Mouse (Mus musculus) heart, postnatal 0 days (tissue): ENCODE results near the gene Jagn1. TPM values are rescaled to one million over a fixed set of nuclear protein-coding genes. Genes with fewer than 3 reads are reported as not detected.

Source experiments
- ATAC-seq: fragments of 200-750 bp; cut with Nextera tagmentation; 2 replicates; pipeline ENCODE4 v1.8.0; 2017; ENCODE audit warnings: low read depth, moderate number of reproducible peaks, moderate library complexity; ENCODE audit not compliant: insufficient read depth
- DNase-seq: peaks from one replicate; pipeline ENCODE4 v3.0.0-alpha.2; 2016; ENCODE audit warnings: low spot score
- H3K27ac ChIP-seq: fragments of 300-500 bp; sonication (generic); 2 replicates; pipeline ENCODE4 v1.5.1; 2014; ENCODE audit warnings: low read depth, mild to moderate bottlenecking
- H3K27me3 ChIP-seq: fragments of 300-500 bp; sonication (generic); 2 replicates; pipeline ENCODE4 v1.6.1; 2014; ENCODE audit warnings: low read length, mixed read lengths; ENCODE audit not compliant: control insufficient read depth, insufficient read depth
- H3K36me3 ChIP-seq: fragments of 300-500 bp; sonication (generic); replicated peaks from 2 replicates; pipeline ENCODE4 v1.6.1; 2014; ENCODE audit warnings: low read length, mixed read lengths; ENCODE audit not compliant: control insufficient read depth, insufficient read depth
- H3K4me1 ChIP-seq: fragments of 300-500 bp; sonication (generic); 2 replicates; pipeline ENCODE4 v1.6.1; 2014; ENCODE audit warnings: antibody characterized with exemption; ENCODE audit not compliant: control insufficient read depth, insufficient read depth
- H3K4me2 ChIP-seq: fragments of 300-500 bp; sonication (generic); 2 replicates; pipeline ENCODE4 v1.6.1; 2014; ENCODE audit warnings: low read depth, mild to moderate bottlenecking, low read length, moderate library complexity
- H3K4me3 ChIP-seq: fragments of 300-500 bp; sonication (generic); 2 replicates; pipeline ENCODE4 v1.5.1; 2014; ENCODE audit warnings: low read depth, low read length
- H3K9ac ChIP-seq: fragments of 300-500 bp; sonication (generic); replicated peaks from 2 replicates; pipeline ENCODE4 v1.6.1; 2014; ENCODE audit warnings: low read depth, low read length, mixed read lengths
- H3K9me3 ChIP-seq: fragments of 300-500 bp; sonication (generic); replicated peaks from 2 replicates; pipeline ENCODE4 v1.6.1; 2016; ENCODE audit warnings: low read length; ENCODE audit not compliant: control insufficient read depth
- CTCF ChIP-seq: IDR thresholded peaks from 2 replicates; pipeline ENCODE4 v1.5.1; 2016; ENCODE audit warnings: antibody characterized with exemption, control low read depth, low read depth
- EP300 ChIP-seq: IDR thresholded peaks from 2 replicates; pipeline ENCODE4 v1.6.1; 2016; ENCODE audit warnings: antibody characterized with exemption, low read depth
- WGBS: fragments of 180-500 bp; shearing (Covaris S2); extraction: QIAGEN DNeasy Blood & Tissue Kit; methylation state at CpG from one replicate; pipeline ENCODE4 v1.1.7; 2014; 5-methylcytosine and 5-hydroxymethylcytosine counted together
- polyA plus RNA-seq: library from polyadenylated mRNA; unstranded; fragments of >200 nt; fragmentation: Nextera tagmentation; extraction: Ambion mirVana; gene quantifications from 2 replicates; pipeline ENCODE4 v1.2.1, GENCODE M21; 2015
- total RNA-seq: library from RNA; depleted of rRNA; stranded (reverse); fragments of >200 nt; gene quantifications from 2 replicates; pipeline ENCODE4 v1.2.3, GENCODE M21; 2014; ENCODE audit warnings: low replicate concordance; rRNA removed

Jagn1 gene
- total RNA-seq, result 15.3 and 40.6 TPM in 2 replicates
- polyA plus RNA-seq, result 52.4 and 56.6 TPM in 2 replicates

GRCm38 (mm10) chr6:113442442-113443090, at the start of gene Jagn1:
Gene Jagn1 (plus strand): TSS chr6:113442569.
- H3K27me3 ChIP-seq, result no peaks in the 10 kb centered on the region
- DNase-seq (peak; percentile 93), ATAC-seq (peak; percentile 91)
- peak within 1 kb of the TSS; percentile 94 for H3K9ac ChIP-seq
- H3K4me3 ChIP-seq, result peak within 1 kb of the TSS; percentile 93
- no peak for TF ChIP-seq CTCF
- TF ChIP-seq EP300, result no peak
- H3K27ac ChIP-seq, result peak within 1 kb of the TSS; percentile 63
- peaks cover 8% of the 10 kb centered on the region; the same call in 1 of the 2 replicates for H3K4me1 ChIP-seq
- WGBS, result 2% methylated on average over 45 of the region's 45 CpGs
- peak within 1 kb of the TSS; percentile 98 for H3K4me2 ChIP-seq
- H3K36me3 ChIP-seq, result peaks cover 14% of the 10 kb centered on the region
- H3K9me3 ChIP-seq, result no peaks in the 10 kb centered on the region

GRCm38 (mm10) chr6:113393951-113394350, 48.4 kb upstream of the Jagn1 start:
- DNase-seq (no peak), ATAC-seq (no peak)
- Histone ChIP-seq H3K4me1 (no peaks in the 10 kb centered on the region), H3K9me3 (no peaks in the 10 kb centered on the region), H3K4me3 (no peak overlapping the region), H3K4me2 (no peak overlapping the region), H3K27me3 (no peaks in the 10 kb centered on the region), H3K36me3 (peaks cover 17% of the 10 kb centered on the region), H3K27ac (no peak overlapping the region), H3K9ac (no peak overlapping the region)
- 66% methylated on average over 6 of the region's 6 CpGs for WGBS
- TF ChIP-seq EP300, result no peak
- no peak for TF ChIP-seq CTCF

- 91% methylated on average over 11 of the region's 11 CpGs for WGBS
Observed at GRCm38 (mm10) chr6:113394811-113395210, 47.6 kb upstream of the Jagn1 start.

GRCm38 (mm10) chr6:113395501-113395900, 46.9 kb upstream of the Jagn1 start:
- Histone ChIP-seq H3K36me3 (peaks cover 2% of the 10 kb centered on the region), H3K9ac (no peak overlapping the region), H3K4me1 (no peaks in the 10 kb centered on the region), H3K9me3 (no peaks in the 10 kb centered on the region), H3K27ac (no peak overlapping the region), H3K4me2 (no peak overlapping the region), H3K27me3 (no peaks in the 10 kb centered on the region), H3K4me3 (no peak overlapping the region)
- DNase-seq (no peak), ATAC-seq (no peak)
- no peak for TF ChIP-seq CTCF
- TF ChIP-seq EP300, result no peak
- 90% methylated on average over 6 of the region's 6 CpGs for WGBS

More at GRCm38 (mm10) chr6:113394811-113395210, 47.6 kb upstream of the Jagn1 start:
- H3K27ac ChIP-seq, result no peak overlapping the region
- no peaks in the 10 kb centered on the region for H3K27me3 ChIP-seq
- DNase-seq (no peak), ATAC-seq (no peak)
- H3K4me1 ChIP-seq, result no peaks in the 10 kb centered on the region
- no peak overlapping the region for H3K4me3 ChIP-seq
- H3K4me2 ChIP-seq, result no peak overlapping the region
- H3K36me3 ChIP-seq, result peaks cover 8% of the 10 kb centered on the region
- TF ChIP-seq EP300, result no peak
- no peak for TF ChIP-seq CTCF
- no peak overlapping the region for H3K9ac ChIP-seq
- H3K9me3 ChIP-seq, result no peaks in the 10 kb centered on the region

- no peak overlapping the region for H3K4me2 ChIP-seq
- H3K4me1 ChIP-seq, result no peaks in the 10 kb centered on the region
- H3K4me3 ChIP-seq, result no peak overlapping the region
- no peak for TF ChIP-seq CTCF
- no peak for TF ChIP-seq EP300
- H3K36me3 ChIP-seq, result no peaks in the 10 kb centered on the region; the same call in 1 of the 2 replicates
- no peak for DNase-seq
- no peak overlapping the region for H3K9ac ChIP-seq
- no peak for ATAC-seq
- H3K9me3 ChIP-seq, result no peaks in the 10 kb centered on the region
- H3K27ac ChIP-seq, result no peak overlapping the region
- no peaks in the 10 kb centered on the region for H3K27me3 ChIP-seq
- WGBS, result 84% methylated on average over 10 of the region's 10 CpGs
Observed at GRCm38 (mm10) chr6:113396270-113397030, 45.9 kb upstream of the Jagn1 start.
